Mouse (Mus musculus) liver, embryonic 12.5 days (tissue): ENCODE measurements around the gene Mpzl1. TPM values are rescaled to one million over a fixed set of nuclear protein-coding genes. Genes with fewer than 3 reads are reported as not detected.

Experiments used
- ATAC-seq: fragments of 200-750 bp; cut with Nextera tagmentation; 2 replicates; pipeline ENCODE4 v1.8.0; 2017; ENCODE audit warnings: moderate number of reproducible peaks, mild to moderate bottlenecking, moderate library complexity
- H3K27ac ChIP-seq: fragments of 300-500 bp; sonication (generic); 2 replicates; pipeline ENCODE4 v1.5.1; 2016; ENCODE audit warnings: mild to moderate bottlenecking
- H3K27me3 ChIP-seq: fragments of 300-500 bp; sonication (generic); replicated peaks from 2 replicates; pipeline ENCODE4 v1.6.1; 2016; ENCODE audit warnings: mild to moderate bottlenecking, moderate library complexity
- H3K36me3 ChIP-seq: fragments of 300-500 bp; sonication (generic); 2 replicates; pipeline ENCODE4 v1.6.1; 2016; ENCODE audit warnings: mild to moderate bottlenecking, moderate library complexity
- H3K4me1 ChIP-seq: fragments of 300-500 bp; sonication (generic); 2 replicates; pipeline ENCODE4 v1.6.1; 2016
- H3K4me2 ChIP-seq: fragments of 300-500 bp; sonication (generic); 2 replicates; pipeline ENCODE4 v1.6.1; 2016; ENCODE audit warnings: mild to moderate bottlenecking, moderate library complexity
- H3K4me3 ChIP-seq: fragments of 300-500 bp; sonication (generic); 2 replicates; pipeline ENCODE4 v1.5.1; 2016; ENCODE audit warnings: mild to moderate bottlenecking, moderate library complexity
- H3K9ac ChIP-seq: fragments of 300-500 bp; sonication (generic); 2 replicates; pipeline ENCODE4 v1.6.1; 2016; ENCODE audit warnings: mild to moderate bottlenecking, moderate library complexity
- H3K9me3 ChIP-seq: fragments of 300-500 bp; sonication (generic); replicated peaks from 2 replicates; pipeline ENCODE4 v1.6.1; 2016; ENCODE audit warnings: mild to moderate bottlenecking, moderate library complexity
- WGBS: fragments of 180-500 bp; shearing (Covaris S2); methylation state at CpG from one replicate; pipeline ENCODE4 v1.1.7; 2016; ENCODE audit not compliant: insufficient replicate concordance; 5-methylcytosine and 5-hydroxymethylcytosine counted together
- polyA plus RNA-seq: library from polyadenylated mRNA; unstranded; fragments of >200 nt; fragmentation: Nextera tagmentation; extraction: Ambion mirVana; gene quantifications from 2 replicates; pipeline ENCODE4 v1.2.1, GENCODE M21; 2016

Mpzl1 gene
- polyA plus RNA-seq, 1 experiment from 2014 or later, result 50.3 TPM

DNA sequence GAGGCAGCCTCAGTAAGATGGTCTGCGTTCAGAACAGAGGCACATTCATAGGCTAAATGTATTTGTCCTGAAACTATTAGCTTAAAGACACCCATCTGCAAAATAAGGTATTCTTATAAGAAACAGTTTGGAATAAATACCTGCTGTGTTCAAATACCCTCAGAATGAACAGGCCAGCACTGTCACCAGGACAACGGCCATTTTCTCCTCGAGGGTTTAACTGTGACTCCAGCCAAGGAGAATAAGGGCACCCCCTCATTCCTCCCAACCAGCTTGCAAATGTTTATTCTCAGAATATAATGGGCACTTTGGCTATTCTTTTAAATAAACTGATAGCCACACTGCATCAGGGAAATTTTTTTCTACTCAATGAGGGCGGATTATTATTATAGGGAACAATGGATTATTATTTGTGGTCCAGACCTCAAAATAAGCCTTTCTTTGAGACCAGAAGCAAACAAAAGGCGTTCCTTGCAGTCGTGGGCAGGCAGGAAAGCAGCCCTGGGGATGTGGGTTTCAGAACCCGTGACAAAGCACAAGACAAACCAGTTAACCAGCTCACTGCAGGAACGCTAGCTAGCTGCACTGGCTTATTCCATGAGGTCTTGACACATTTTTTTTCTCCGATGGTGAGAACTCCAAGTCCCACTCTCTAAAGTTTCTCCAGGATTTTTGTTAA, 23.9 kb downstream of the Mpzl1 start:
- H3K27me3 ChIP-seq, result no peaks in the 10 kb centered on the region
- peaks cover 25% of the 10 kb centered on the region for H3K36me3 ChIP-seq
- no peak for ATAC-seq
- H3K4me3 ChIP-seq, result no peak overlapping the region
- WGBS, result 61% methylated on average over 9 of the region's 9 CpGs
- H3K4me2 ChIP-seq, result no peak overlapping the region
- no peak overlapping the region for H3K9ac ChIP-seq
- peaks cover 22% of the 10 kb centered on the region for H3K4me1 ChIP-seq
- peak overlapping the region; percentile 36; the same call in 1 of the 2 replicates for H3K27ac ChIP-seq
- H3K9me3 ChIP-seq, result no peaks in the 10 kb centered on the region

DNA sequence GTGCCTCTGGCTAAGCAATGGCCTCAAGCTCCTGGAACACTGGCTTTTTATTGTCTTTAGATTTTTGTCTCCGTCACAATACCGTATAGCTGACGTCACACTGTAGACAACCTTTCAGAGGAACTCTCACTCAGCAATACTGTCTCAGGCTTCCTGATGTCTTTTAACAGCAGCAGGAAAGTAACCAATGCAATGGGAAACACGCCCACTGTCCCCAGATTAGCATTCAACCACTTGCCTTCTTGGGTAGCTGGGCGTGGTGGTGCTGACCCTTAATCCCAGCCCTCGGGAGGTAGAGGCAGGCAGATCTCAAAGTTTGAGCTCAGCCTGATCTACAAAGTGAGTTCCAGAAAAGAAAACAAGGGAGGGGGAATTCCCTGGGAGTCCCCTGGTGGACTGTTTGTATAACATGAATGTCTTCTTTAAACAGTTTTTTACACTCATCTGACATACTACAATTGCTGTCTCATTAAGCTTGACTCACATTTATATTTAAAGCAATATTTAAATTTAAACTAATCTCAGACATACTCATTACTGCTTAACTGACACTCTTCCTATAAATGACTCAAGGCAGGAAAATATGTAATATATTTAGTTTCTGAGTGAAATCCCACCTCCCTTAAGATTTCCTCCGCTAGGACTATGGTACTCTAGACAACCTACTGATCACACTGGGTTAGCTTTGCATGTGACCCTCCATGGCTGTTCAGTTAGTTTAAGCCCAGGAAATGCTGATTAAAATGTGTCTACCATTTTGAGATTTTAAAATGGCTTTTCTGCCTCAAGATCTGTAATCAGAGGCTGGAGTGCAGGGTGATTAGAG, 24.6 kb downstream of the Mpzl1 start:
- H3K27me3 ChIP-seq, result no peaks in the 10 kb centered on the region
- WGBS, result 45% methylated on average over 7 of the region's 7 CpGs

DNA sequence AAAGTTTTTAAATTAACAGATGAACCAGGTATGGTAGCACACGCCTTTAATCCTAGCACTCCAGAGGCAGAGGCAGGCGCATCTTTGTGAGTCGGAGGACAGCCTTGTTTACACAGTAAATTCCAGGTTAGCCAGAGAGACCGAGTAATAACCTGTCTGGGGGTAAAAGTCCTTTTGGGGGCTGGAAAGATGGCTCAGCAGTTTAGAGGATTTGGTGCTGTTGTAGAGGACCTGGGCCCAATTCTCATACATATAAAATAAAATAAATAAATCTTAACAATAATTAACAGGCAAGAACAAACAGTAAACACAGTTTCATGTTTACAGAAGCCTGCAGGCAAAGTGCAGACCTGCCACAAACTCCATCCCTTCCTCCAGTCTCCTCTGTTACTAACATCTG, 25.4 kb downstream of the Mpzl1 start:
- Histone ChIP-seq H3K36me3 (peaks cover 29% of the 10 kb centered on the region), H3K4me1 (peaks cover 22% of the 10 kb centered on the region), H3K9ac (no peak overlapping the region), H3K27me3 (no peaks in the 10 kb centered on the region), H3K4me2 (no peak overlapping the region), H3K27ac (no peak overlapping the region), H3K4me3 (no peak overlapping the region), H3K9me3 (no peaks in the 10 kb centered on the region)
- no peak for ATAC-seq
- WGBS, result 69% methylated on average over 4 of the region's 4 CpGs

More for the DNA sequence above, 24.6 kb downstream of the Mpzl1 start:
- Histone ChIP-seq H3K9ac (no peak overlapping the region), H3K4me3 (no peak overlapping the region), H3K36me3 (peaks cover 23% of the 10 kb centered on the region), H3K27ac (peak overlapping the region; percentile 36), H3K9me3 (no peaks in the 10 kb centered on the region), H3K4me1 (peaks cover 22% of the 10 kb centered on the region), H3K4me2 (no peak overlapping the region)
- 0 out of 2 replicates have a peak, but pooled peaks have one; percentile 19 for ATAC-seq

DNA sequence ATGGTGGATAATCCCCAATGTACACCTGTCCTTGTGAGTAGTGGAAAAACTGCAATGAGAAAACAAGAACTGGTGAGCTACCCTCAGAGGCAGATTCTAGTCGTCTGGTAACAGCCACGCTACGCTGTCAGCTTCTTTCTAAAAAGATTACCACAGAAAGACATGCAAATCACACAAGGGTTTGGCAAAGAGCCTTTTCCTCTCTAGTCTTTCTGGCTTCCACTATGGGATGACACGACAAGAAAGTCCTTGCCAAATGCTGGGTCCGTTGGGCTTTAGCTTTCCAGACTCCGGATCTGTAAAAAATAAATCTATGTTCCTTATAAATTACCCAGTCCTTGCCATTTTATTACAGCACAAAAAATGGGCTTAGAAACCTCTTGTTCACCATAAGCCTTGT, 28.6 kb downstream of the Mpzl1 start:
- Histone ChIP-seq H3K36me3 (peaks cover 43% of the 10 kb centered on the region), H3K9ac (no peak overlapping the region), H3K4me1 (peaks cover 5% of the 10 kb centered on the region), H3K27me3 (no peaks in the 10 kb centered on the region), H3K4me2 (no peak overlapping the region), H3K27ac (no peak overlapping the region), H3K9me3 (no peaks in the 10 kb centered on the region), H3K4me3 (no peak overlapping the region)
- WGBS, result 78% methylated on average over 6 of the region's 6 CpGs
- no peak for ATAC-seq

DNA sequence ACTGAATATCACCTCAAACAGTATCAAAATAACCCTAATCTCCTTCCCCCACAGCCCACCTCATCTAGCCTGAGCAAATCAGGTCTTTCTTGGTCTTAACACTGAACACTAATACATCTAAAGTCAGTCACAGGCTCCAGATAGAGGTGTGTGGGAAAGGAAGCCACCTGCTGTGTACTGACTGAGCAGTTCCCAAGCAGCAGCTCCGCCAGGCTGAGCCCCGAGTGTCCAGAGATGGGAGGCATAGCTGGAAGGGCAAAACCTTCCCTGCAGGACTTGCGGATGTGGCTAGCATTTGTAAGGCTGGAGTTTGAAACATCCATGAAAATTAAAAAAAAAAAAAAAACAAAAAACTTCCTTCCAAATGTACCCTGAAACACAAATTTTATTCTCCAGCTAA, 29.2 kb downstream of the Mpzl1 start:
- ATAC-seq, result no peak
- Histone ChIP-seq H3K9me3 (no peaks in the 10 kb centered on the region), H3K9ac (no peak overlapping the region), H3K27ac (no peak overlapping the region), H3K27me3 (no peaks in the 10 kb centered on the region), H3K4me2 (no peak overlapping the region), H3K36me3 (peaks cover 43% of the 10 kb centered on the region), H3K4me1 (peaks cover 5% of the 10 kb centered on the region), H3K4me3 (no peak overlapping the region)
- WGBS, result 76% methylated on average over 3 of the region's 3 CpGs

DNA sequence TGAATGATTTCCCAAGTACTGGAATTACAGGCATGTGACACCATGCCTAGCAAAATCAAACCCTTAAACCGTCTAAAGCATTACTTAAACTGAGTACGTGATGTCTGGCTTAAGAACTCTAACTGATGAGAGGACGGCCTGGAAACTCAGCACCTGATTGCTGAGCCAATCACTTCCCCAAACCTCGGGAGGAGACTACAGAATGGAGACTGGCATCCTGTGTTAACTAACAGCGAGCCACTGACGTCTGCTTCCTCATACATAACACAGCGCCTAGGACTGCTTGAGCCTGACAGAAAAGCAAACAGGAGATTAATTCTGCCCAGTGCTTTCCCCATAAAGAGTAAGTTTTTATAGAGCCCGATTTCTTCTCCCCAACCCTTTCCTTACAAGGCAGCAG, 30.1 kb downstream of the Mpzl1 start:
- Histone ChIP-seq H3K9ac (no peak overlapping the region), H3K27me3 (no peaks in the 10 kb centered on the region), H3K9me3 (no peaks in the 10 kb centered on the region), H3K4me3 (no peak overlapping the region), H3K4me1 (no peaks in the 10 kb centered on the region), H3K4me2 (no peak overlapping the region), H3K36me3 (peaks cover 45% of the 10 kb centered on the region), H3K27ac (no peak overlapping the region)
- 59% methylated on average over 8 of the region's 8 CpGs for WGBS
- ATAC-seq, result no peak

DNA sequence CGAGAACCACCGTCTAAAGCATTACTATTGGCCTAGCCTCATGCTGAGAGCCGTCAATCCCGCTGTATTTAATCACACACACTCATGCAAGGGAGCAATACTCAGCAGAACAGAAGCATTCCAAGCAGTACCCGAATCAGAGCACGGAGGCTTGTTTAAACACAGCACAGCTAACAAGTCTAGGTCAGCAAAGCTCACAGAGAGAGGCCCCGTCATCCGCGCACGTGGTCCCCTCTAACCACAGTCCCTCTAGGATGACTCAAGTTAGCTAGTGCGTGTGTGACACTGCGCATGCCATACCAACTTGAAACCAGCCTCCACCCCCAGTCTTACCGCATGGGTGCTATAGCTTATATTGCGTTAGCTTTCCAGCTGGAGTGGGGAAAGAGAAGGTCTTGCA, 31.1 kb downstream of the Mpzl1 start:
- no peak overlapping the region for H3K4me3 ChIP-seq
- no peaks in the 10 kb centered on the region for H3K4me1 ChIP-seq
- H3K36me3 ChIP-seq, result peaks cover 45% of the 10 kb centered on the region
- no peak overlapping the region for H3K4me2 ChIP-seq
- no peak overlapping the region for H3K27ac ChIP-seq
- no peaks in the 10 kb centered on the region for H3K27me3 ChIP-seq
- 79% methylated on average over 14 of the region's 14 CpGs for WGBS
- H3K9ac ChIP-seq, result no peak overlapping the region
- no peaks in the 10 kb centered on the region for H3K9me3 ChIP-seq
- no peak for ATAC-seq

DNA sequence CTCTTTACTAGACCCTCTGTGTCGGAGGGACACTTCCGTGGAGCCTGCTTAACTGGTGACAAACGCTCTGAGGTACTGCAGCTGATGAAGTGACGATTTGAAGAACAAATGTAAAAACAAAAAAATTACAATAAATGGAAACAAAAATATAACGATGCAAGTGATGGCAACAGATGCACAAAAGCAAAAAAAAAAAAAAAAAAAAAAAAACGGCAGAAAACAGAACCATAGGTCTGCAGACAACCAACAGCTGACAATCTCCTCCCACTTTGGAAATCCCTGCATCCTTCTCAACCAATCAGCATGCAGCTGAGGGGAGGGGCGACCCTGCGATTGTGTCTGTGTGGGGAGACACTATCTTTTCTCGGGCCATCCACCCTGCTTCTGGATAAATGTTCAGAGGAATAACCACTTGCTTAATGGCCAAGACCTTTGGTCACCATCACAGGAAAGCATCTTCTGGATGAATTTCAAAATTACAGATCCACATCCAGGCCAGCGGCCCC, 32.5 kb downstream of the Mpzl1 start:
- Histone ChIP-seq H3K27ac (no peak overlapping the region), H3K9ac (no peak overlapping the region), H3K9me3 (no peaks in the 10 kb centered on the region), H3K4me2 (no peak overlapping the region), H3K4me3 (no peak overlapping the region), H3K27me3 (no peaks in the 10 kb centered on the region), H3K4me1 (no peaks in the 10 kb centered on the region), H3K36me3 (peaks cover 38% of the 10 kb centered on the region)
- 75% methylated on average over 10 of the region's 10 CpGs for WGBS
- no peak for ATAC-seq

DNA sequence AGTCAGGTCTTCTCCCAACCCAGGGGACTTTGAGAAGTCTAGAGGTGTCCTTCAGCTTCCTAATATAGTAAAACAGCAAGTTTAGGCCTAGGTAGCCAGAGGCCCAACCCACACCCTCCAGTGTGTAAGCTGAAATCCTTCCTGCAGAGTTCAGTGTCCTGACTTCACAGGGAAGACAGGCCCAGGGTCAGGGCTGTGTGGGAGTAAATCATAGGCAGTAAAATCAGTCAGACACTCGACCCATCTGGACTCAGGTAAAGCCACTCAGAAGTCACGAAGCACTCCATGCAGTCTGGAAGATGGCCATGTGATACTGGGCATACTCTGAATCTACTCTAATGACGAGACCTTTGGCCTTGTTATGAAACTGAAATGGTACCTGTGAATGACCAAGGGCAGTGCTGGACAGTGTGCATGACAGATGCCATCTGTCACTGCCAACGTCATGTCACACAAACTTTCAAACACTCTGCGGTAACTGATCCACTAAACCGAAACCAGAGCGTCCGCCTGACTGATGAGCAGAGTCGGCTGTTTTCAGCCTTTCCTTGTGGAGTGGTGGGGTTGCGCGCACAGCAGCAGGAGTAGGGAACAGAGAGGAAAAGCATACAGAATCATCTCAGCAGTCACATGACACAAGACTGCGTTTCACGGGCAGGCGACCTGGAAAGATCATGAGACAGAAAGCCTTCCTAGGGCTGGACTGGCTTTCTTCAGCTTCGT, 39.5 kb downstream of the Mpzl1 start:
- Histone ChIP-seq H3K9ac (no peak overlapping the region), H3K9me3 (no peaks in the 10 kb centered on the region), H3K4me1 (peaks cover 26% of the 10 kb centered on the region), H3K4me3 (no peak overlapping the region), H3K36me3 (peaks cover 25% of the 10 kb centered on the region), H3K27me3 (no peaks in the 10 kb centered on the region), H3K4me2 (no peak overlapping the region), H3K27ac (no peak overlapping the region)
- 82% methylated on average over 15 of the region's 15 CpGs for WGBS
- no peak for ATAC-seq

DNA sequence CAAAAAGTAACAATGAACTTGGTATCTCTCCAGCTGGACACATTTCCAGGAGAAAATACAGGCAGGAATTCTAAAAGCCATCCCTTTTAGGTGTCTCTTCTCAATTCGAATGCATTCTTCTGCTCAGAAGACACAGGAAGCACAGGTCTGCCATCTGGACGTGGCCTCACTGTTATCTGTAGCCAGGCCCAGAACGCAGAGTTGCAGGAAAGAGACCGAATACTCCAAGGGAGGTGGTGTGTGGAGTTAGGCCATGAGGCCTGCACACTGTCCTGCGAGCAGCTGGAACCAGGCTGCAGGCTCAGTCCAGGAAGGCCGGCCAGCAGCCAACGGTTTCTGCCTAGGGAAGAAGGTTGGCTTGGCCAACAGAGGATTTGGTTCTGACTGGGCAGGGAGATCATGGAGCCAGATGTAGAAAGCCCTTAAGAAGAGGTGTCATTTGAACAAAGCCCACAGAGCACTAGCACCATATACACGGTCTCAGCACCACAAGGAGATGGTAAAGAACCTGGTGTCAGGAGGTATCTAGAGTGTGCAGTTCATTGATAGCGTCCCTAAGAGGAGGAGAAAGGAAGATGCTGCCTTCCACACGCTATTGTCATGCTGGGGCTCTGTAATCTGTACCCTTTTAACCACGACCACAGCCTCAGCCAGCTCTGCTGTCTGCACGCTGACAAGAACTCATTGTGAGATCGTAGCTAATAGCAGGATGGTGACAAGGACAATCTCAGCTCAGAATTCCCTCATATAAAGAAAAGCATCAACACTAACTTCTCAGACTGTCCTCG, 41.8 kb downstream of the Mpzl1 start:
- H3K27me3 ChIP-seq, result no peaks in the 10 kb centered on the region
- H3K4me2 ChIP-seq, result no peak overlapping the region
- H3K9ac ChIP-seq, result no peak overlapping the region
- peaks cover 23% of the 10 kb centered on the region for H3K36me3 ChIP-seq
- H3K9me3 ChIP-seq, result no peaks in the 10 kb centered on the region
- peak; percentile 64 for ATAC-seq
- H3K4me1 ChIP-seq, result peaks cover 36% of the 10 kb centered on the region
- peak overlapping the region; percentile 43; the same call in 1 of the 2 replicates for H3K27ac ChIP-seq
- 22% methylated on average over 14 of the region's 14 CpGs for WGBS
- no peak overlapping the region for H3K4me3 ChIP-seq

DNA sequence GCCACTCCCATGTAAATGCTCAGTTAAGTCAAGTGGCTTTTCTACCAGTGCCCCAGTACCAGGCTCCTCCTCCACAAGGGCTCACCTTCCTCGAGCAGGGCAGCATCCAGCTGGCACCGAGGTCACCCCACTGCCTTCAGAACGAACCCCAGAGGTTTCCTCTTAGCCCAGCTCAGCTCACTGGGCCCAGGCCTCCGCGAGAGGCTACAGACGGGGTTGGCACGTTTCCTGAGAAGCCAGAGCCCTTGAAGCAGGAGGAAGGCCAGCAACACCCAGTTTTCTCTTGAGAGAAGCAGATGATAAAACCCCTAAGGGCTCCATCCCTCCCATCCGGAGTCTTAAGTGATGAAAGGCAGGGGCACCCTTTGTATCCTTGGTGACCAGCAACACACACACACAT, 43.6 kb downstream of the Mpzl1 start:
- H3K4me2 ChIP-seq, result no peak overlapping the region
- no peaks in the 10 kb centered on the region for H3K27me3 ChIP-seq
- WGBS, result 66% methylated on average over 8 of the region's 8 CpGs
- H3K4me1 ChIP-seq, result peaks cover 36% of the 10 kb centered on the region
- H3K9ac ChIP-seq, result no peak overlapping the region
- no peak for ATAC-seq
- no peak overlapping the region for H3K4me3 ChIP-seq
- no peaks in the 10 kb centered on the region for H3K9me3 ChIP-seq
- no peak overlapping the region for H3K27ac ChIP-seq
- peaks cover 15% of the 10 kb centered on the region for H3K36me3 ChIP-seq
